Mouse (Mus musculus) lung, postnatal 0 days (tissue): ENCODE results near the gene Atraid. TPM values are rescaled to one million over a fixed set of nuclear protein-coding genes. Genes with fewer than 3 reads are reported as not detected.

Source experiments
- ATAC-seq: fragments of 200-750 bp; cut with Nextera tagmentation; 2 replicates; pipeline ENCODE4 v1.8.0; 2017; ENCODE audit warnings: moderate library complexity
- DNase-seq: peaks from one replicate; pipeline ENCODE4 v3.0.0-alpha.2; 2016; ENCODE audit warnings: low spot score
- H3K27ac ChIP-seq: fragments of 300-500 bp; sonication (generic); 2 replicates; pipeline ENCODE4 v1.5.1; 2014; ENCODE audit warnings: antibody characterized with exemption, mild to moderate bottlenecking, low read length, mixed read lengths
- H3K27me3 ChIP-seq: fragments of 300-500 bp; sonication (generic); replicated peaks from 2 replicates; pipeline ENCODE4 v1.6.1; 2014; ENCODE audit warnings: low read length, mixed read lengths; ENCODE audit not compliant: insufficient read depth
- H3K36me3 ChIP-seq: fragments of 300-500 bp; sonication (generic); 2 replicates; pipeline ENCODE4 v1.6.1; 2014; ENCODE audit warnings: low read length, mixed read lengths; ENCODE audit not compliant: insufficient read depth
- H3K4me1 ChIP-seq: fragments of 300-500 bp; sonication (generic); 2 replicates; pipeline ENCODE4 v1.6.1; 2014; ENCODE audit warnings: antibody characterized with exemption, low read depth, low read length, mixed read lengths; ENCODE audit not compliant: insufficient read depth
- H3K4me2 ChIP-seq: fragments of 300-500 bp; sonication (generic); replicated peaks from 2 replicates; pipeline ENCODE4 v1.6.1; 2014; ENCODE audit warnings: low read depth, mild to moderate bottlenecking, low read length, moderate library complexity, mixed read lengths
- H3K4me3 ChIP-seq: fragments of 300-500 bp; sonication (generic); 2 replicates; pipeline ENCODE4 v1.5.1; 2014; ENCODE audit warnings: low read depth, low read length
- H3K9ac ChIP-seq: fragments of 300-500 bp; sonication (generic); replicated peaks from 2 replicates; pipeline ENCODE4 v1.6.1; 2014; ENCODE audit warnings: low read depth, mild to moderate bottlenecking
- H3K9me3 ChIP-seq: fragments of 300-500 bp; sonication (generic); 2 replicates; pipeline ENCODE4 v1.6.1; 2016; ENCODE audit warnings: low read length, mixed read lengths
- CTCF ChIP-seq: IDR thresholded peaks from 2 replicates; pipeline ENCODE4 v1.5.1; 2016; ENCODE audit warnings: antibody characterized with exemption, mild to moderate bottlenecking
- EP300 ChIP-seq: IDR thresholded peaks from 2 replicates; pipeline ENCODE4 v1.6.1; 2016; ENCODE audit warnings: antibody characterized with exemption, mild to moderate bottlenecking, control low read depth
- WGBS: fragments of 180-500 bp; shearing (Covaris S2); extraction: QIAGEN DNeasy Blood & Tissue Kit; methylation state at CpG from one replicate; pipeline ENCODE4 v1.1.7; 2014; 5-methylcytosine and 5-hydroxymethylcytosine counted together
- polyA plus RNA-seq: library from polyadenylated mRNA; unstranded; fragments of >200 nt; fragmentation: Nextera tagmentation; extraction: Ambion mirVana; gene quantifications from 2 replicates; pipeline ENCODE4 v1.2.1, GENCODE M21; 2015

The Atraid gene
- polyA plus RNA-seq, 1 experiment from 2014 or later, result 289 TPM

- TF ChIP-seq EP300, result no peak
- no peak for TF ChIP-seq CTCF
- Histone ChIP-seq H3K4me2 (no peak overlapping the region), H3K4me3 (no peak overlapping the region), H3K9ac (no peak overlapping the region), H3K4me1 (no peaks in the 10 kb centered on the region), H3K27me3 (no peaks in the 10 kb centered on the region), H3K36me3 (0 out of 2 replicates have a peak, but pooled peaks cover 5% of the 10 kb centered on the region), H3K9me3 (no peaks in the 10 kb centered on the region), H3K27ac (no peak overlapping the region)
- no peak for ATAC-seq
- no peak for DNase-seq
- WGBS, result 64% methylated on average over 3 of the region's 3 CpGs
These were observed 32.7 kb downstream of the Atraid start for GRCm38 (mm10) chr5:31080795-31081164.

GRCm38 (mm10) chr5:31081386-31081785 is 33.3 kb downstream of the Atraid start:
- Histone ChIP-seq H3K9ac (no peak overlapping the region), H3K4me1 (no peaks in the 10 kb centered on the region), H3K27me3 (no peaks in the 10 kb centered on the region), H3K36me3 (0 out of 2 replicates have a peak, but pooled peaks cover under 1% of the 10 kb centered on the region), H3K4me2 (no peak overlapping the region), H3K9me3 (no peaks in the 10 kb centered on the region), H3K4me3 (no peak overlapping the region), H3K27ac (no peak overlapping the region)
- TF ChIP-seq EP300 (no peak), CTCF (peak; percentile 74)
- ATAC-seq (no peak), DNase-seq (peak; percentile 32)
- 75% methylated on average over 3 of the region's 3 CpGs for WGBS

DNA sequence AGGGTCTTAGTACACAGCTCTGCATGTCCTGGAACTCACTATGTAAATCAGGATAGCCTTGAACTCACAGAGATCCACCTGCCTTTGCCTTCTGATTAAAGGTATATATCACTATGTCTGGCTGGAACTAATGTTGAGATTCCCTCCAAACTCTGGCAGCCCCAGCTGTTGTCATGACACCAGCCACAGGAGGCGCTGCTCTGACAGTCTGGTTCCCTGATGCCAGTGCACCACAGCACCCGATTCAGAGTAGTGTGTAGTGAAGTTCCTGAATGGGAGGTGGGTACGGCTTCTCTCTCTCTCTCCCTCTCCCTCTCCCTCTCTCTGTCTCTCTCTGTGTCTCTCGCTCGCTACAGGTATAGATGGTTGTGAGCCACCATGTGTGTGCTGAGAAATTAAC is 34.2 kb downstream of the Atraid start:
- H3K9ac ChIP-seq, result no peak overlapping the region
- WGBS, result 9% methylated on average over 5 of the region's 5 CpGs
- peak; percentile 59 for DNase-seq
- peak; percentile 59 for ATAC-seq
- H3K36me3 ChIP-seq, result no peaks in the 10 kb centered on the region
- no peaks in the 10 kb centered on the region for H3K27me3 ChIP-seq
- H3K4me3 ChIP-seq, result no peak overlapping the region
- no peak overlapping the region for H3K27ac ChIP-seq
- H3K9me3 ChIP-seq, result no peaks in the 10 kb centered on the region
- H3K4me1 ChIP-seq, result no peaks in the 10 kb centered on the region
- peak; percentile 78 for TF ChIP-seq CTCF
- TF ChIP-seq EP300, result no peak
- no peak overlapping the region for H3K4me2 ChIP-seq

DNA sequence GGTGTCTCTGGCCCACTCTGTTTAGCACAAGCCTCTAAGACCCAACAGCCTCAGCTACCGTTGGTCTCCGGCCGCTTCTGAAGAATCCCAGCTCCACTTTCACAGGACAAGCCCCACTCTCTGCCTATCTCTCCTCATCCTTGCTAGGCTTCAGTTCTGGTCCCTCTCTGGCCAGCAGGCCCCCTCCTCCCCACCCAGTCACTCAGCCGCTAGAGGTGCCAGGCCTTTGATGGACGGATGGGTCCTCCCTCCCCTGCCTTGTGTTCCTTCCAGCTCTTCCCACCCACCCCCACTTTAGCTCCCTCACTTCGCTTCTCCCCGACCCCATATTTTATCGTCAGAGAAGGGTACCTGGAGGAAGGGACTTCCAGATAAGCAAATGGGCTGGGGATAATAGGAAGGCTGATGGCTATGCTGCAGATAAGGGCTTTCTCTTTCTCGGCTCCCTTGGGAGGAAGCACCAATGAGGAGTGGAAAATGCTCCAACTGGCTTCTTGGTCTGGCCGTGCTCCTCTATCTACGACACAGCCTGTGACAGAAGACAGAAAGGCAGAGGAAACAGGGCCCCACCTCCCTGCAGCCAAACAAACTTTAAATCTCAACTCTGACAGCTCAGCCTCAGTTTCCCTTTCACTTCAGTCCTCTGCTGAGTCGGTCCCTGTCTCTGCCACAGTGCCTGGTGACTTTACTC is 35.0 kb downstream of the Atraid start:
- ATAC-seq, result no peak
- no peak overlapping the region for H3K4me2 ChIP-seq
- peaks cover 5% of the 10 kb centered on the region; the same call in 1 of the 2 replicates for H3K27me3 ChIP-seq
- DNase-seq, result no peak
- H3K4me3 ChIP-seq, result no peak overlapping the region
- H3K4me1 ChIP-seq, result no peaks in the 10 kb centered on the region
- no peak overlapping the region for H3K27ac ChIP-seq
- no peak overlapping the region for H3K9ac ChIP-seq
- no peaks in the 10 kb centered on the region for H3K9me3 ChIP-seq
- TF ChIP-seq EP300, result no peak
- TF ChIP-seq CTCF, result no peak
- WGBS, result 23% methylated on average over 12 of the region's 12 CpGs
- no peaks in the 10 kb centered on the region for H3K36me3 ChIP-seq

DNA sequence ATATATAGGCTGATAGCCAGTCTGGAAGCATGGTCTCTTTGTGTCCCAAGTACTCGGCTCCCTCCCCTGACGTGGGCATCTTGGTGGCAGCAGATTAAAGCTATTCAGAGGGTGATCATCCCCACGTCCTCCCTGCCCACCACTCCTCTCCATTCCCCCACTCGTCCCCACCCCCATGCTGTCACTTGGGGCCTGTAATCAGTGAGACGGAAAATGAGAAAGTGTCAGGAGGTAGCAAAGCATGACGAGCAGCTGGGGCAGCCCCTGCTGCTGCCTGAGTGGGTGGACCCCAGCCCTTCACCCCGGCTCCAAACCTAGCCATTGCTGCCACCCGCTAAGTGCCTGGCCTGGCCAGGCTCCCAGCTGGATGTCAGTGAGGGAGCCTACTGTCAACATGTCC is 35.8 kb downstream of the Atraid start:
- Histone ChIP-seq H3K9me3 (no peaks in the 10 kb centered on the region), H3K4me1 (no peaks in the 10 kb centered on the region), H3K27me3 (peaks cover 9% of the 10 kb centered on the region; the same call in 1 of the 2 replicates), H3K4me3 (no peak overlapping the region), H3K36me3 (no peaks in the 10 kb centered on the region), H3K27ac (no peak overlapping the region), H3K9ac (no peak overlapping the region), H3K4me2 (no peak overlapping the region)
- DNase-seq (no peak), ATAC-seq (no peak)
- WGBS, result 29% methylated on average over 8 of the region's 8 CpGs
- TF ChIP-seq CTCF (no peak), EP300 (no peak)

- H3K9ac ChIP-seq, result no peak overlapping the region
- 21% methylated on average over 7 of the region's 7 CpGs for WGBS
- no peak overlapping the region for H3K27ac ChIP-seq
- H3K4me2 ChIP-seq, result no peak overlapping the region
- H3K27me3 ChIP-seq, result peaks cover 27% of the 10 kb centered on the region
- no peak overlapping the region for H3K4me3 ChIP-seq
- no peaks in the 10 kb centered on the region for H3K4me1 ChIP-seq
- H3K9me3 ChIP-seq, result no peaks in the 10 kb centered on the region
- TF ChIP-seq EP300 (no peak), CTCF (no peak)
- no peaks in the 10 kb centered on the region for H3K36me3 ChIP-seq
- no peak for DNase-seq
- ATAC-seq, result no peak
These were observed 38.5 kb downstream of the Atraid start for GRCm38 (mm10) chr5:31086606-31087005.

- Histone ChIP-seq H3K4me2 (no peak overlapping the region), H3K9ac (no peak overlapping the region), H3K27ac (no peak overlapping the region), H3K36me3 (no peaks in the 10 kb centered on the region), H3K9me3 (no peaks in the 10 kb centered on the region), H3K4me1 (no peaks in the 10 kb centered on the region), H3K4me3 (no peak overlapping the region), H3K27me3 (peaks cover 32% of the 10 kb centered on the region)
- 58% methylated on average over 2 of the region's 2 CpGs for WGBS
- TF ChIP-seq CTCF (no peak), EP300 (no peak)
- ATAC-seq (no peak), DNase-seq (no peak)
These were observed 39.0 kb downstream of the Atraid start for GRCm38 (mm10) chr5:31087131-31087530.
